Mouse (Mus musculus): ENCODE data around the gene Tcerg1l. TPM values are rescaled to one million over a fixed set of nuclear protein-coding genes. Genes with fewer than 3 reads are reported as not detected.

Gene Tcerg1l
- polyA plus RNA-seq, 1 experiment from 2014 or later = 1.5 TPM

GRCm38 (mm10) chr7:138337946-138338345 lies 59.6 kb downstream of the Tcerg1l start:
- no peaks in the 10 kb centered on the region for H3K27me3 ChIP-seq (ENCODE audit: control insufficient read depth, insufficient read depth, low read length)
- H3K4me3 ChIP-seq (ENCODE audit: low read length) = no peak overlapping the region
- 26% methylated on average over 5 of the region's 5 CpGs for WGBS
- no peak overlapping the region for H3K9ac ChIP-seq (ENCODE audit: low read depth, low read length)
- H3K36me3 ChIP-seq (ENCODE audit: control insufficient read depth, insufficient read depth, low read length) = no peaks in the 10 kb centered on the region
- H3K9me3 ChIP-seq (ENCODE audit: control insufficient read depth, low read length) = no peaks in the 10 kb centered on the region
- ATAC-seq (ENCODE audit: low FRiP score, low TSS enrichment) = no peak
- H3K4me1 ChIP-seq (ENCODE audit: control insufficient read depth, insufficient read depth, low read length) = no peaks in the 10 kb centered on the region
- H3K27ac ChIP-seq (ENCODE audit: low read depth, low read length) = no peak overlapping the region
- H3K4me2 ChIP-seq (replicated peaks; ENCODE audit: low read depth, low read length) = no peak overlapping the region

GRCm38 (mm10) chr7:138332504-138333168 lies 64.9 kb downstream of the Tcerg1l start:
- Histone ChIP-seq H3K36me3 (ENCODE audit: control insufficient read depth, insufficient read depth, low read length) (no peaks in the 10 kb centered on the region), H3K4me3 (ENCODE audit: low read length) (no peak overlapping the region), H3K9me3 (ENCODE audit: control insufficient read depth, low read length) (no peaks in the 10 kb centered on the region), H3K27me3 (ENCODE audit: control insufficient read depth, insufficient read depth, low read length) (no peaks in the 10 kb centered on the region), H3K4me2 (replicated peaks; ENCODE audit: low read depth, low read length) (no peak overlapping the region), H3K27ac (ENCODE audit: low read depth, low read length) (no peak overlapping the region), H3K9ac (ENCODE audit: low read depth, low read length) (no peak overlapping the region), H3K4me1 (ENCODE audit: control insufficient read depth, insufficient read depth, low read length) (no peaks in the 10 kb centered on the region)
- WGBS = 91% methylated on average over 4 of the region's 4 CpGs
- ATAC-seq (ENCODE audit: low FRiP score, low TSS enrichment) = no peak

GRCm38 (mm10) chr7:138331266-138331665 lies 66.3 kb downstream of the Tcerg1l start:
- H3K4me1 ChIP-seq (ENCODE audit: control insufficient read depth, insufficient read depth, low read length) = no peaks in the 10 kb centered on the region
- no peaks in the 10 kb centered on the region for H3K27me3 ChIP-seq (ENCODE audit: control insufficient read depth, insufficient read depth, low read length)
- no peaks in the 10 kb centered on the region for H3K36me3 ChIP-seq (ENCODE audit: control insufficient read depth, insufficient read depth, low read length)
- no peak overlapping the region for H3K4me2 ChIP-seq (replicated peaks; ENCODE audit: low read depth, low read length)
- no peaks in the 10 kb centered on the region for H3K9me3 ChIP-seq (ENCODE audit: control insufficient read depth, low read length)
- no peak for ATAC-seq (ENCODE audit: low FRiP score, low TSS enrichment)
- no peak overlapping the region for H3K4me3 ChIP-seq (ENCODE audit: low read length)
- H3K27ac ChIP-seq (ENCODE audit: low read depth, low read length) = no peak overlapping the region
- H3K9ac ChIP-seq (ENCODE audit: low read depth, low read length) = no peak overlapping the region
- 79% methylated on average over 3 of the region's 3 CpGs for WGBS

- Histone ChIP-seq H3K36me3 (ENCODE audit: control insufficient read depth, insufficient read depth, low read length) (no peaks in the 10 kb centered on the region), H3K9me3 (ENCODE audit: control insufficient read depth, low read length) (no peaks in the 10 kb centered on the region), H3K4me1 (ENCODE audit: control insufficient read depth, insufficient read depth, low read length) (no peaks in the 10 kb centered on the region), H3K4me2 (replicated peaks; ENCODE audit: low read depth, low read length) (no peak overlapping the region), H3K27me3 (ENCODE audit: control insufficient read depth, insufficient read depth, low read length) (no peaks in the 10 kb centered on the region), H3K4me3 (ENCODE audit: low read length) (no peak overlapping the region), H3K27ac (ENCODE audit: low read depth, low read length) (no peak overlapping the region), H3K9ac (ENCODE audit: low read depth, low read length) (no peak overlapping the region)
- ATAC-seq (ENCODE audit: low FRiP score, low TSS enrichment) = no peak
- 76% methylated on average over 6 of the region's 6 CpGs for WGBS
These were observed 68.9 kb downstream of the Tcerg1l start for GRCm38 (mm10) chr7:138328637-138329036.

GRCm38 (mm10) chr7:138326760-138327159 lies 70.8 kb downstream of the Tcerg1l start:
- Histone ChIP-seq H3K27ac (ENCODE audit: low read depth, low read length) (no peak overlapping the region), H3K9ac (ENCODE audit: low read depth, low read length) (no peak overlapping the region), H3K9me3 (ENCODE audit: control insufficient read depth, low read length) (no peaks in the 10 kb centered on the region), H3K4me1 (ENCODE audit: control insufficient read depth, insufficient read depth, low read length) (no peaks in the 10 kb centered on the region), H3K36me3 (ENCODE audit: control insufficient read depth, insufficient read depth, low read length) (no peaks in the 10 kb centered on the region), H3K27me3 (ENCODE audit: control insufficient read depth, insufficient read depth, low read length) (no peaks in the 10 kb centered on the region), H3K4me2 (replicated peaks; ENCODE audit: low read depth, low read length) (no peak overlapping the region), H3K4me3 (ENCODE audit: low read length) (no peak overlapping the region)
- no peak for ATAC-seq (ENCODE audit: low FRiP score, low TSS enrichment)
- 37% methylated on average over 3 of the region's 3 CpGs for WGBS

- no peaks in the 10 kb centered on the region for H3K9me3 ChIP-seq (ENCODE audit: control insufficient read depth, low read length)
- no peaks in the 10 kb centered on the region for H3K4me1 ChIP-seq (ENCODE audit: control insufficient read depth, insufficient read depth, low read length)
- no peaks in the 10 kb centered on the region for H3K27me3 ChIP-seq (ENCODE audit: control insufficient read depth, insufficient read depth, low read length)
- H3K27ac ChIP-seq (ENCODE audit: low read depth, low read length) = no peak overlapping the region
- no peak overlapping the region for H3K4me2 ChIP-seq (replicated peaks; ENCODE audit: low read depth, low read length)
- H3K36me3 ChIP-seq (ENCODE audit: control insufficient read depth, insufficient read depth, low read length) = no peaks in the 10 kb centered on the region
- 97% methylated on average over 1 of the region's 1 CpGs for WGBS
- H3K4me3 ChIP-seq (ENCODE audit: low read length) = no peak overlapping the region
- no peak for ATAC-seq (ENCODE audit: low FRiP score, low TSS enrichment)
- H3K9ac ChIP-seq (ENCODE audit: low read depth, low read length) = no peak overlapping the region
These were observed 83.8 kb downstream of the Tcerg1l start for GRCm38 (mm10) chr7:138313733-138314132.

GRCm38 (mm10) chr7:138306126-138306525 lies 91.4 kb downstream of the Tcerg1l start:
- no peaks in the 10 kb centered on the region for H3K4me1 ChIP-seq (ENCODE audit: control insufficient read depth, insufficient read depth, low read length)
- H3K9me3 ChIP-seq (ENCODE audit: control insufficient read depth, low read length) = no peaks in the 10 kb centered on the region
- WGBS = 77% methylated on average over 3 of the region's 3 CpGs
- no peak for ATAC-seq (ENCODE audit: low FRiP score, low TSS enrichment)
- no peak overlapping the region for H3K27ac ChIP-seq (ENCODE audit: low read depth, low read length)
- no peak overlapping the region for H3K4me3 ChIP-seq (ENCODE audit: low read length)
- no peaks in the 10 kb centered on the region for H3K36me3 ChIP-seq (ENCODE audit: control insufficient read depth, insufficient read depth, low read length)
- H3K9ac ChIP-seq (ENCODE audit: low read depth, low read length) = no peak overlapping the region
- no peak overlapping the region for H3K4me2 ChIP-seq (replicated peaks; ENCODE audit: low read depth, low read length)
- H3K27me3 ChIP-seq (ENCODE audit: control insufficient read depth, insufficient read depth, low read length) = no peaks in the 10 kb centered on the region

- ATAC-seq (ENCODE audit: low FRiP score, low TSS enrichment) = no peak
- 80% methylated on average over 5 of the region's 5 CpGs for WGBS
- Histone ChIP-seq H3K9me3 (ENCODE audit: control insufficient read depth, low read length) (no peaks in the 10 kb centered on the region), H3K9ac (ENCODE audit: low read depth, low read length) (no peak overlapping the region), H3K27ac (ENCODE audit: low read depth, low read length) (no peak overlapping the region), H3K27me3 (ENCODE audit: control insufficient read depth, insufficient read depth, low read length) (no peaks in the 10 kb centered on the region), H3K4me1 (ENCODE audit: control insufficient read depth, insufficient read depth, low read length) (no peaks in the 10 kb centered on the region), H3K36me3 (ENCODE audit: control insufficient read depth, insufficient read depth, low read length) (no peaks in the 10 kb centered on the region), H3K4me3 (ENCODE audit: low read length) (no peak overlapping the region), H3K4me2 (replicated peaks; ENCODE audit: low read depth, low read length) (no peak overlapping the region)
These were observed 112.7 kb downstream of the Tcerg1l start for GRCm38 (mm10) chr7:138284790-138285189.

- Histone ChIP-seq H3K4me1 (ENCODE audit: control insufficient read depth, insufficient read depth, low read length) (no peaks in the 10 kb centered on the region), H3K27ac (ENCODE audit: low read depth, low read length) (no peak overlapping the region), H3K36me3 (ENCODE audit: control insufficient read depth, insufficient read depth, low read length) (no peaks in the 10 kb centered on the region), H3K4me3 (ENCODE audit: low read length) (no peak overlapping the region), H3K27me3 (ENCODE audit: control insufficient read depth, insufficient read depth, low read length) (no peaks in the 10 kb centered on the region), H3K4me2 (replicated peaks; ENCODE audit: low read depth, low read length) (no peak overlapping the region), H3K9ac (ENCODE audit: low read depth, low read length) (no peak overlapping the region), H3K9me3 (ENCODE audit: control insufficient read depth, low read length) (no peaks in the 10 kb centered on the region)
- WGBS = 48% methylated on average over 1 of the region's 1 CpGs
- ATAC-seq (ENCODE audit: low FRiP score, low TSS enrichment) = no peak
These were observed 122.3 kb downstream of the Tcerg1l start for GRCm38 (mm10) chr7:138275263-138275662.

Measured in kidney, embryonic 14.5 days (tissue).